24 mouse cellular contexts compared by ENCODE assay signal in the genomic region with DNA sequence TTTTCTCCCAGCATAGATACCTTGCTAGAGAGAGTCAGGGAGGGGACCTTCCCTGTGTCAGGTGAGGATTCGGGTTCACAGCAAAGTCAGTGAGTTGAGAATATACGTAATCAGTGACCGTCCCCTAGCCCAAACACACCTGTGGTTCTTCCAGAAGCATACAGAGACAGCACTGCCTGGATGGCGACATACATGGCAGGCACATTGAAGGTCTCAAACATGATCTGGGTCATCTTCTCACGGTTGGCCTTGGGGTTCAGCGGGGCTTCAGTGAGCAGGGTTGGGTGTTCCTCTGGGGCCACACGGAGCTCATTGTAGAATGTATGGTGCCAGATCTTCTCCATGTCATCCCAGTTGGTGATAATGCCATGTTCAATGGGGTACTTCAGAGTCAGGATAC. TPM values are rescaled to one million over a fixed set of nuclear protein-coding genes. Genes with fewer than 3 reads are reported as not detected.
A peak's percentile ranks its signal among the peaks of the same experiment; 100 is the strongest.
DNase-seq lines count a peak whose midpoint lies in the region; ATAC-seq and TF ChIP-seq lines count a peak whose summit lies in the region.
"Had no signal": no experiment of that assay in that cellular context is flagged by ENCODE, and none has a peak within 500 bp of the region (broad histone marks: within the 10 kb centered on the region; RNA-seq: fewer than 3 reads in every experiment).

No protein-coding gene starts in this region.

- peak overlapping the region; percentile 72 for H3K4me3 ChIP-seq in heart, embryonic 12.5 days
- H3K4me3 ChIP-seq in heart, embryonic 14.5 days (ENCODE audit: control insufficient read depth in 1 of 2, insufficient read depth in 1 of 2, low read depth in 1 of 2, low read length in 2 of 2): peak overlapping the region; percentile 60 to 85
- peak overlapping the region; percentile 53 for H3K4me3 ChIP-seq in heart, postnatal 0 days (ENCODE audit: low read depth, low read length)
- H3K4me3 ChIP-seq: embryonic facial prominence, embryonic 10.5 days; forebrain, embryonic 13.5 days; hindbrain, embryonic 10.5 days; intestine, embryonic 15.5 days had no signal

- ATAC-seq in heart, embryonic 12.5 days (ENCODE audit: insufficient number of reproducible peaks, low FRiP score): no peak
- no peak for ATAC-seq in heart, embryonic 14.5 days (ENCODE audit: insufficient number of reproducible peaks, insufficient read depth, low FRiP score, low read depth)
- ATAC-seq in heart, postnatal 0 days (ENCODE audit: insufficient read depth, low read depth): no peak
- ATAC-seq: forebrain, embryonic 13.5 days; forebrain, postnatal 0 days; intestine, embryonic 15.5 days had no signal

- no peaks in the 10 kb centered on the region for H3K9me3 ChIP-seq in heart, embryonic 12.5 days (replicated peaks)
- H3K9me3 ChIP-seq in heart, embryonic 14.5 days (ENCODE audit: control insufficient read depth, low read length): no peaks in the 10 kb centered on the region
- no peaks in the 10 kb centered on the region for H3K9me3 ChIP-seq in heart, postnatal 0 days (replicated peaks; ENCODE audit: control insufficient read depth, low read length)
- H3K9me3 ChIP-seq: embryonic facial prominence, embryonic 10.5 days; forebrain, embryonic 13.5 days; hindbrain, embryonic 10.5 days; intestine, embryonic 15.5 days had no signal

- H3K36me3 ChIP-seq in heart, embryonic 12.5 days: peaks cover 23% of the 10 kb centered on the region
- H3K36me3 ChIP-seq in heart, embryonic 14.5 days (ENCODE audit: control insufficient read depth, insufficient read depth, low read length): peaks cover 47% of the 10 kb centered on the region
- peaks cover 36% of the 10 kb centered on the region for H3K36me3 ChIP-seq in heart, postnatal 0 days (replicated peaks; ENCODE audit: control insufficient read depth, insufficient read depth, low read length)
- H3K36me3 ChIP-seq: embryonic facial prominence, embryonic 10.5 days; hindbrain, embryonic 10.5 days; intestine, embryonic 15.5 days had no signal

- DNase-seq in heart, adult 11 months: peak; percentile 78
- no peak for DNase-seq in heart, postnatal 25 days (ENCODE audit: low spot score)
- DNase-seq in heart, adult 8-10 months (ENCODE audit: low spot score): no peak
- no peak for DNase-seq in heart, postnatal 0 days (ENCODE audit: low spot score)
- DNase-seq in urinary bladder, adult 18-20 months (ENCODE audit: low spot score in 2 of 2): no peak
- DNase-seq in cerebellum, adult 9-10 months: no peak
- DNase-seq: adrenal gland, postnatal 10 days; cerebellum, adult 11 months; cerebellum, adult 8-10 months; cerebellum, postnatal 25 days; forebrain, postnatal 0 days; gastrocnemius, postnatal 14 days; kidney, adult 18-20 months had no signal

- H3K27me3 ChIP-seq in heart, embryonic 12.5 days (replicated peaks): no peaks in the 10 kb centered on the region
- no peaks in the 10 kb centered on the region for H3K27me3 ChIP-seq in heart, embryonic 14.5 days (ENCODE audit: control insufficient read depth, insufficient read depth, low read length)
- no peaks in the 10 kb centered on the region for H3K27me3 ChIP-seq in heart, postnatal 0 days (ENCODE audit: control insufficient read depth, insufficient read depth, low read length)
- H3K27me3 ChIP-seq: forebrain, embryonic 13.5 days; intestine, embryonic 15.5 days had no signal

- peaks cover 10% of the 10 kb centered on the region; the same call in 1 of the 2 replicates for H3K4me1 ChIP-seq in heart, embryonic 12.5 days (replicated peaks)
- H3K4me1 ChIP-seq in heart, embryonic 14.5 days (ENCODE audit: control insufficient read depth in 2 of 2, insufficient read depth in 2 of 2, low read length in 2 of 2): peaks cover 4 to 11% of the 10 kb centered on the region in 2 experiments
- no peaks in the 10 kb centered on the region for H3K4me1 ChIP-seq in heart, postnatal 0 days (ENCODE audit: control insufficient read depth, insufficient read depth)
- H3K4me1 ChIP-seq: forebrain, embryonic 13.5 days had no signal

- intact Hi-C loops in heart, postnatal 25 days (cut with DNase I): no loop called here

- WGBS in heart, embryonic 12.5 days: 51% methylated on average over 7 of the region's 7 CpGs
- WGBS in heart, embryonic 14.5 days: 43% methylated on average over 7 of the region's 7 CpGs
- WGBS in heart, postnatal 0 days: 42% methylated on average over 7 of the region's 7 CpGs

- peak overlapping the region; percentile 81 for H3K9ac ChIP-seq in heart, embryonic 12.5 days
- peak overlapping the region; percentile 95 for H3K9ac ChIP-seq in heart, embryonic 14.5 days (ENCODE audit: low read length)
- peak overlapping the region; percentile 84 for H3K9ac ChIP-seq in heart, postnatal 0 days (replicated peaks; ENCODE audit: low read depth, low read length)
- H3K9ac ChIP-seq: forebrain, embryonic 13.5 days; forebrain, postnatal 0 days; hindbrain, embryonic 14.5 days; intestine, embryonic 15.5 days had no signal

- no peak for TF ChIP-seq CTCF in heart, postnatal 0 days (IDR thresholded peaks at IDR 0.05; ENCODE audit: low read depth)

- peak overlapping the region; percentile 99 for H3K27ac ChIP-seq in heart, embryonic 12.5 days (ENCODE audit: poor library complexity, severe bottlenecking)
- peak overlapping the region; percentile 96 to 99 for H3K27ac ChIP-seq in heart, embryonic 14.5 days (replicated peaks in 1 of 2; ENCODE audit: control insufficient read depth in 1 of 2, insufficient read depth in 1 of 2, low read depth in 2 of 2, low read length in 2 of 2)
- H3K27ac ChIP-seq in heart, postnatal 0 days (ENCODE audit: low read depth): peak overlapping the region; percentile 96
- H3K27ac ChIP-seq: embryonic facial prominence, embryonic 10.5 days; forebrain, embryonic 13.5 days; hindbrain, embryonic 10.5 days; hindbrain, embryonic 14.5 days; intestine, embryonic 15.5 days had no signal

- H3K4me2 ChIP-seq in heart, embryonic 12.5 days: peak overlapping the region; percentile 61
- peak overlapping the region; percentile 65 for H3K4me2 ChIP-seq in heart, embryonic 14.5 days (ENCODE audit: low read length)
- peak overlapping the region; percentile 60 for H3K4me2 ChIP-seq in heart, postnatal 0 days (ENCODE audit: low read depth, low read length)
- H3K4me2 ChIP-seq: forebrain, embryonic 13.5 days; hindbrain, embryonic 14.5 days; intestine, embryonic 15.5 days had no signal

- peak; percentile 41; the same call in 1 of the 2 replicates for TF ChIP-seq EP300 in heart, postnatal 0 days (IDR thresholded peaks at IDR 0.05; ENCODE audit: low read depth)

RNA-seq across cellular contexts. Expression of a gene that starts 3.2 kb away (rescaled TPM):
- total RNA-seq in heart, postnatal 25 days (2021): over 10,000 TPM; 16,244 to 16,268 TPM
- 11,986 and 12,061 TPM in 2 replicates for polyA plus RNA-seq in heart, embryonic 12.5 days (2016; fragmentation: Nextera tagmentation; extraction: Ambion mirVana)
- total RNA-seq in heart, adult 8-10 months (2022): over 10,000 TPM in 3 of 4 experiments, 1,000 to 10,000 TPM in 1; 8,568 to 14,785 (median 13,606) TPM
- 14,909 and 15,629 TPM in 2 replicates for polyA plus RNA-seq in heart, embryonic 14.5 days (2014; fragmentation: Nextera tagmentation; extraction: Ambion mirVana)
- total RNA-seq in heart, postnatal 0 days (2014; rRNA removed; ENCODE audit: low replicate concordance): 20,690 and 21,635 TPM in 2 replicates
- 18,379 and 21,577 TPM in 2 replicates for polyA plus RNA-seq in heart, postnatal 0 days (2015; fragmentation: Nextera tagmentation; extraction: Ambion mirVana)
- total RNA-seq: MEL had no signal

RNA-seq across cellular contexts. Expression of a gene that starts 36.7 kb away (rescaled TPM):
- total RNA-seq in heart, postnatal 25 days (2021): not detected
- 0.10 TPM in 1 of 2 replicates, not detected in the other for polyA plus RNA-seq in heart, embryonic 12.5 days (2016; fragmentation: Nextera tagmentation; extraction: Ambion mirVana)
- not detected for total RNA-seq in heart, adult 8-10 months (2022)
- not detected in 2 replicates for polyA plus RNA-seq in heart, embryonic 14.5 days (2014; fragmentation: Nextera tagmentation; extraction: Ambion mirVana)
- total RNA-seq in heart, postnatal 0 days (2014; rRNA removed; ENCODE audit: low replicate concordance): 0.12 TPM in 1 of 2 replicates, not detected in the other
- polyA plus RNA-seq in heart, postnatal 0 days (2015; fragmentation: Nextera tagmentation; extraction: Ambion mirVana): not detected in 2 replicates
- total RNA-seq: gastrocnemius, adult 18-20 months; gastrocnemius, postnatal 14 days; MEL had no signal
- polyA plus RNA-seq: C2C12; gonadal fat pad, adult 2 months had no signal
